Mouse (Mus musculus): ENCODE results near the gene Spata31d1b. TPM values are rescaled to one million over a fixed set of nuclear protein-coding genes. Genes with fewer than 3 reads are reported as not detected.

Gene Spata31d1b
- polyA plus RNA-seq, 1 experiment from 2014 or later: not detected

DNA sequence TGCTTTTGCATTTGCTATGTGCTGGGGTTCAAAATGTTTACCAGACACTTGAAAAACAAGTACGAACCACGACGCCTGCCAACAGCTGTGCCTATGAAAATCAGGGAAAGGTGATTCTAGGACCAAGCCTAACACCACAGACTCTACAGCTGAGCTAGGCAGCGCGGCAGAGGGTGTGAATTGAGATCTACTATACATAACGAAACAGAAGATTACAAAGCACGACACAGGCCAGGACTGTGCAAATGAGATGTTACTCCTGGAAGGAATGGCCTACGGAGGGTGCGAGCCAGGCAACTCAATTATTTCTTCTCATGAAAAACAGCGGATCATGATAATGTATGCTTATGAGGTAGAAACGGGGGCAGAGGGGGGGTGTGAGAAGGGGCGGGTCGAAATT, 56.4 kb downstream of the Spata31d1b start:
- Histone ChIP-seq H3K4me3 (ENCODE audit: low read length) (peak overlapping the region; percentile 91), H3K27ac (ENCODE audit: low read length) (no peak overlapping the region), H3K27me3 (ENCODE audit: insufficient read depth, low read length) (no peaks in the 10 kb centered on the region), H3K4me1 (ENCODE audit: insufficient read depth, low read length) (peaks cover 49% of the 10 kb centered on the region), H3K36me3 (ENCODE audit: insufficient read depth, low read length) (peaks cover 7% of the 10 kb centered on the region; the same call in 1 of the 2 replicates), H3K9ac (replicated peaks; ENCODE audit: low read length) (peak overlapping the region; percentile 82), H3K4me2 (replicated peaks; ENCODE audit: low read depth, low read length) (peak overlapping the region; percentile 81), H3K9me3 (ENCODE audit: low read length) (no peaks in the 10 kb centered on the region)
- 30% methylated on average over 13 of the region's 13 CpGs for WGBS
- no peak for ATAC-seq (ENCODE audit: low FRiP score, low TSS enrichment)

Other genes starting within 250 kb of the Spata31d1b start
- gene Agtpbp1, start 127.1 kb upstream of the Spata31d1b start, polyA plus RNA-seq (2015; fragmentation: Nextera tagmentation; extraction: Ambion mirVana): 12.8 and 13.3 TPM in 2 replicates
- 105 and 109 TPM in 2 replicates for gene Naa35, start 127.0 kb upstream of the Spata31d1b start, polyA plus RNA-seq (2015; fragmentation: Nextera tagmentation; extraction: Ambion mirVana)
- gene Golm1, start 36.5 kb upstream of the Spata31d1b start, polyA plus RNA-seq (2015; fragmentation: Nextera tagmentation; extraction: Ambion mirVana): 39.6 and 40.1 TPM in 2 replicates
- not detected in 2 replicates for gene 4921517D22Rik, start 18.2 kb upstream of the Spata31d1b start, polyA plus RNA-seq (2015; fragmentation: Nextera tagmentation; extraction: Ambion mirVana)
- gene Spata31d1a, start 2.0 kb upstream of the Spata31d1b start, polyA plus RNA-seq (2015; fragmentation: Nextera tagmentation; extraction: Ambion mirVana): not detected in 2 replicates
- gene Spata31d1d, start 19.5 kb downstream of the Spata31d1b start, polyA plus RNA-seq (2015; fragmentation: Nextera tagmentation; extraction: Ambion mirVana): not detected in 2 replicates
- not detected in 2 replicates for gene 1700014D04Rik, start 34.5 kb downstream of the Spata31d1b start, polyA plus RNA-seq (2015; fragmentation: Nextera tagmentation; extraction: Ambion mirVana)
- 142 and 150 TPM in 2 replicates for gene Isca1, start 57.5 kb downstream of the Spata31d1b start, polyA plus RNA-seq (2015; fragmentation: Nextera tagmentation; extraction: Ambion mirVana)
- not detected in 2 replicates for gene Gm49354, start 70.0 kb downstream of the Spata31d1b start, polyA plus RNA-seq (2015; fragmentation: Nextera tagmentation; extraction: Ambion mirVana)
- gene Tut7, start 110.9 kb downstream of the Spata31d1b start, polyA plus RNA-seq (2015; fragmentation: Nextera tagmentation; extraction: Ambion mirVana): 43.0 and 47.2 TPM in 2 replicates